Mouse (Mus musculus) heart, postnatal 0 days (tissue): ENCODE data around the gene Olfr1443.

Source experiments
- CTCF ChIP-seq: IDR thresholded peaks from 2 replicates; pipeline ENCODE4 v1.5.1; 2016; ENCODE audit warnings: antibody characterized with exemption, control low read depth, low read depth
- EP300 ChIP-seq: IDR thresholded peaks from 2 replicates; pipeline ENCODE4 v1.6.1; 2016; ENCODE audit warnings: antibody characterized with exemption, low read depth

DNA sequence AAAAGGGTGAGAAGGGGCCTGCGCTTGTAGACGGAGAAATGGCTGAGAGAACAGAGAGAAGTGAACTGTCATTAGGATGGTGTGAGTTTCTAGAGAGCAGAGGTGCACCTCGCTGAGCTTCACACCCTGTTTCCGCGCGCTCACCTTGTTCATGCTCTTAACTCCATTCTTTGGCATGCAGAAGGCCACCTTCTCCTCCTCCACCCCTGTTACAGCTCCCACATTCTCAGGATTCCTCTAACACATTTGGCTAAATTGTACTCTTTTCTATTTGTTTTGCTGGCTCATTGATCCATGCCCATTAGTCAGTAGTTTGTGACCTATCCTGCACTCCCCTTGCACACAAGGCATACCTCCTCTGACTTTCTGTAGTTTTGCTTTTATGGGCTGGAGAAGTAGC lies 41.3 kb downstream of the Olfr1443 start:
- TF ChIP-seq CTCF (no peak), EP300 (no peak)
